Mouse (Mus musculus) adrenal gland, adult (tissue): Measurements from ENCODE around the gene Pomp.
"Not testable (repeated sequence)": the region's sequence is repeated elsewhere in the genome, so short reads cannot be mapped to it uniquely, and the experiment has no call there.

Experiments
- DNase-seq, 2 experiments: peaks; one replicate each; pipeline ENCODE4 v3.0.0; 2022 to 2023; ENCODE audit warnings: low spot score in 1 of 2; ENCODE audit not compliant: inconsistent age in 2 of 2

The Pomp gene

DNA sequence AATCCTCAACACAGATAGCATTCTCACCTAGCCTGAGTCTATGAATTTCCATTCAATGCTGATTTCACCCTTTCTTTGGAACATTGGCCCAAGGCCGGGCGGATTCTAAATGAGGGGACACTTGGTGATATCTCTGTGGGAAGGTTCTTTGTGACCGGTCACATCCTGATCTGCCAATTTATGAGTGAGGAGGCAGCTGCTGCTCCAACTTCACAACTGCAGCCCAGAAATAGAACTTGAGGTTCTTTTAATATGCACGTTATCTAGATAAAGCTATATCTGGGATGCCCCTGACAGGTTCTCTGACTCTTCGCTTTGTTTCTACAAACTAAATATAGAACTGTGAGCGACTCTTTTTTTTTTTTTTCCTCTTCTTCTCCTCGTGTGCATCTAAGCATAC, 10.1 kb upstream of the Pomp start:
- DNase-seq, result peak in 1 of 2 experiments; percentile 62

- DNase-seq, result no peak
Observed at GRCm38 (mm10) chr5:147860076-147860448, 199 bp upstream of the Pomp start.

DNA sequence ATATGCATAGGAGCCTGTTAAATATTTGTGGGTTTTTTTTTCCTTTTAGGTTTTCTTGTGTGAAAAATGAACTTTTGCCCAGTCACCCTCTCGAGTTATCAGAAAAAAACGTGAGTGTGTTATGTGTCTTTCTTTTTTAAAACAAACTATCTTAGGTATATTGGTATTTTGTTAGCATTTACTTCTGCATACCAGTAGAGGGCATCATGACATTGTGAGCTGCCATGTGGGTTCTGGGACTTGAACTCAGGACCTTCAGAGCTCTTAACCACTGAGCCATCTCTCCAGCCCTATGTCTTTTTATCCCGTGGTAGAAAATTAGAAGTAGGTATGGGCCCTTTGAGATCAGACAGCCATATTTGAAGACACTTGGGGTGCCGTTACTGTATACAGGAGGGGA, 8.4 kb downstream of the Pomp start:
- no peak for DNase-seq

GRCm38 (mm10) chr5:147869568-147869967, 9.3 kb downstream of the Pomp start:
- DNase-seq, result peak in 1 of 2 experiments; percentile 51

DNA sequence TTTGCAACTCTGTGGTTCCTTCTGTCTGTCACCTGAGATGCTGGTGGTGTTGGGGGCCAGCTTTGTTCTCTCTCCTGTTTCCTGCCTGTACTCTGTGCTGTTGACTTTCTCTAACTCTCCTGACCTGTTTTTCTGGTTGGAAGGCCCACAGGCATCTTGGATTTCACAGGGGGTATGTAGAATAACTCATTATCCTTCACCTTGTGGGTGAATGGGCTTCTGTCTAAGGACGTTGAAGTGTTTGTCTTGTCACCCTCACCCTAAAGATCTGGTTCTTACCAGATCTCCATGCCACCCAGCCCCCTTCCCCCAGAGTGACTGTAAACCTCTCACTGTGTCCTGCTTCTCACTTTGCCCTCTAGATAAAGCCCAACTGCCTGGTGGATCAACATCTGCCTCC, 10.0 kb downstream of the Pomp start:
- no peak for DNase-seq

- peak in 1 of 2 experiments; percentile 58 for DNase-seq
Observed at GRCm38 (mm10) chr5:147871091-147871820, 11.0 kb downstream of the Pomp start.

- DNase-seq, result no peak
Observed at GRCm38 (mm10) chr5:147874491-147875065, 14.3 kb downstream of the Pomp start.

DNA sequence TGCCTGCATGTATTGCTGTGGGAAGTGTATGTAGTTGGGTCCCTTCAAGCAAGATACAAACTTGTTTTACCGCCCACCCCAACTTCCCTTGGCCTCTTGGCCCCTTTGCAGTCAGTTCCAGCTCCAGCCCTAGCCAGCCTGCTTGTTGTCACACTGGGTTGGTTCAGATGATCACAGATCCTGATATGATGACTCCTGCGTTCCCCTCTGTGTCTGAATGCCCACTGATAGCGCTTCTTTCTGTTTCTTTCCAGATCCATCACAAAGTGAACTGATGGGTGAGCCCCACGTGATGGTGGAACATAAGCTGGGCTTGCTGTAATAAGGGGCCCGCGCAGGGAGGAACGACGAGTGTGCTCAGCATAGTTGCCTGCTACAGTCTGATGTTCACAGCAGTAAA, 14.9 kb downstream of the Pomp start:
- DNase-seq, result no peak

DNA sequence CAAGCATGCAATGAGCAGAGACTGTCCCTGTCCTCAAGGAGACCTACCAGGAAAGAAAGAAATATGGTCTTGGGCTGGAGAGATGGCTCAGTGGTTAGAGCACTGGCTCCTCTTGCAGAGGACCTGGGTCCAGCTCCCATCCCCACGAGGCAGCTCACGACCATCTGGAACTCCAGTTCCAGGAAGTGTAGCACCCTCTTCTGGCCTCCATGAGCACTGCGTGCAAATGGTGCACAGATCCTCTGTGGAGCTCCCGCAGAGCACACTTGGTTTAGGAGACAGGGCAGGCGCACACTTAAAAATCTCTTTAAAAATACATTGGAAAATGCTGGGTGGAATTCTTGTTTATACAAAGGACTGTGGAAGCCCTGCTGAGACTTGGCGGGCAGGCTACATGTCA, 17.3 kb downstream of the Pomp start:
- peak in 1 of 2 experiments; percentile 36 for DNase-seq

- DNase-seq, result peak; percentile 48 to 49
Observed at GRCm38 (mm10) chr5:147879971-147880682, 19.9 kb downstream of the Pomp start.

DNA sequence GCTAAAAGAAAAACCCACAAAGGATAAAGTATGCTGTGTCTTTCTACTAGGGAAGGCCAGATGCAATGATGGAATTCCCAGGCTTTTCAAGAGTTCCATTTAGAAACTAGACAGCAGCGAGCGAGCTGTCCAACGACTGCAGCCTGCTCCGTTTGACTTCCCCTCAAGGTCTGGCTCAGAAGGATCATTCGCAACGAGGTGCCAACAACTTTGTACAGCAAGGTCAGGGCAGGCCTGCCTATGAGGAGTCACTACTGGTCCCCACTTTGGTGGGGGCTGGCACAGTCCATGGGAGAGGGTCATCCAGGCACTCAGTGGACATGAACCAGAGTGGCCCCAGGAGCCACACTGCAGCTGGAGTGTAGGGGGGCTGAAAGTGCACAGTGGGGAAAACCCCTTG, 23.3 kb downstream of the Pomp start:
- peak in 1 of 2 experiments; percentile 71 for DNase-seq

- no peak for DNase-seq
Observed at GRCm38 (mm10) chr5:147888313-147889297, 28.3 kb downstream of the Pomp start.

GRCm38 (mm10) chr5:147892735-147893134, 32.5 kb downstream of the Pomp start:
- no peak for DNase-seq

- DNase-seq, result no peak
Observed at GRCm38 (mm10) chr5:147893143-147893542, 32.9 kb downstream of the Pomp start.

- DNase-seq, result peak in 1 of 2 experiments; percentile 49
Observed at GRCm38 (mm10) chr5:147893766-147894454, 33.6 kb downstream of the Pomp start.

DNA sequence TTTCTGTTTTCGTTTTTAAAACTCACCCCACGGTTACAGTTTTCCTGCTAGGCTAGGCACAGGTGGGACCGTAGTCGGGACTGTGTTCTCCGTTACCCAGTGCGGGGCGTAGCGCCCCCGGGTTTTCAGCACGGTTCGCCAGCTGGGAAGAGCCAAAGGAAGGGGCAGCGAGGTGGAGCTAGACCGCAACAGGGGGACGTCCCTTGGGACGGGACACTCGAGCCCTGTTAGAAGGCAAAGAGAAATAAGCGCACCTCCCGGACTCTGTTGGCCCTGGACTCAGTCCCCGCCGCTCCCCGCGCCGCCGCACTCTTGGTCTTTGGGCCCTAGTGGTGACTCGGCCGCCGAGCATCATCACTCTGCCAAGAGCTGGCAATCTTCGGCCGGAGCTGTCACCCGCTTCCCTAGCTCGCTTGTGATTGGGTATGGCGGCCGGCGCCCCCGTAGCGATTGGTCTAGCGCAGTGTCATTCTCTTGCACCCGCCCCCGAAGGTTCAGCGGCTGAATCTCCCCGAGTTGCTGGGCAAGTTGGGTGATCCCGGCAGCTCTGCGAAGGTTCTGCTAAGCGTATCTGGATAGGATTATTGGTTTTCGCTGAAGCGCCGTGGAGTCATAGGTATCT, 34.3 kb downstream of the Pomp start, which contains the start of gene Slc46a3:
TSS of gene Slc46a3 (minus strand) at position 361 of the 622 bp plus-strand sequence.
- peak; percentile 97 to 99 for DNase-seq

DNA sequence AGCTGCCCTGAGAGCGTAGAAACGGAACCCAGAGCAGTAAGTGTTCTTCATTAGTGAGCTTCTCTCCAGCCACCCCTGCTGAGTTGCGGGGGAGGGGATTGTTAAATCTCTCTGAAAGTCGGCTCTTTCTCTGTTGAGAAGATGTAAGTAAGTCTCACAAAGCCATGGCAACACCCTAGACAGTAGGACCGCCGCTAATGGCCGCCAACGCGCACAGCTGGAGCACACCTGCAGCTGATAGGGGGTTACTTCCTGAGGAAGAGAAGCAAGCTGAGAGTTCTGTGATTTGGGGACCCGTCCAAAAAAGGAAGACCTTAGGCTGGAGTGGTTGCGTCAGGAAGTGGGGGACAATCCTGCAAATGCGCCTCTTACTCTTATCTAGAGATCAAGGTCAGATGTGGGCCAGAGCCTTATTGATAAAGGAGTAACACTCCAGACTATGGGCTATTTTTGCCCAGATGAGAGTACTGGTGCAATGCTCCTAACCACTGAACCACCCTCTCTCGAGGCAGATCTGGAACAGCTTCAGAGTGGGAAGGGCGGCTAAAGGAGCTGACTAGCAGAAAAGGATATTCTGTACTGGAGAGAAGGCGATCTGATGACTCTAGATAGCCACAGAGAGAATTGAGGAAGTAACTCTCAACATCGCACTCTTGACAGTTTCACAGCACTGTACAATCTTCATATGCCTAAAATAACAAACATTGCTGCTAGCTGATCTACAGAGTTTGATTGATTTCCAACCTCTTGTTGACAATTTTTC, 35.4 kb downstream of the Pomp start:
- peak in 1 of 2 experiments; percentile 56 for DNase-seq

DNA sequence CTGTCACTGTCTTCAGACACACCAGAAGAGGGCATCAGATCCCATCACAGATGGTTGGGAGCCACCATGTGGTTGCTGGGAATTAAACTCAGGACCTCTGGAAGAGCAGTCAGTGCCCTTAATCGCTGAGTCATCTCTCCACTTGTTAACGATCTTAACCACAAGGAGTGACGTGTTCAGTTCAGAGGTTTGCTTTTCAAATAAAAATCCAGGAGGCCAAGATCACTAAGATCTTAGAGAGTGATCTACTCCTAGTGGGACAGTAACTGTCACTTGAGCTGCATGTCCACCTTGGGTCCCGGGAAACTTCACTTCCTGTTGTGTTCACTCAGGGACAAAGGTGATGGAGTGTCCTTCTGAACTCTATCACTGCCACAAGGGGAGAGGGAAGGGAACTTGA, 36.2 kb downstream of the Pomp start:
- DNase-seq, result not testable (repeated sequence)

GRCm38 (mm10) chr5:147898254-147898653, 38.0 kb downstream of the Pomp start:
- DNase-seq, result no peak
